Mouse (Mus musculus) CD4-positive helper T cell, adult 2 months (primary cell): ENCODE results near the gene Bglap2.
"Not testable (repeated sequence)": the region's sequence is repeated elsewhere in the genome, so short reads cannot be mapped to it uniquely, and the experiment has no call there.

ENCODE experiments used
- DNase-seq: peaks from one replicate; pipeline ENCODE4 v3.0.0-alpha.2; 2012; ENCODE audit warnings: low read depth, missing footprints, low spot score

The Bglap2 gene

GRCm38 (mm10) chr3:88393776-88394375, 15.4 kb upstream of the Bglap2 start:
- no peak for DNase-seq

- no peak for DNase-seq
Observed at GRCm38 (mm10) chr3:88384364-88384763, 5.9 kb upstream of the Bglap2 start, which contains the start of gene Bglap. Gene Bglap, minus strand, starts transcription at chr3:88384464.

- not testable (repeated sequence) for DNase-seq
Observed at GRCm38 (mm10) chr3:88382383-88382782, 3.9 kb upstream of the Bglap2 start.

DNA sequence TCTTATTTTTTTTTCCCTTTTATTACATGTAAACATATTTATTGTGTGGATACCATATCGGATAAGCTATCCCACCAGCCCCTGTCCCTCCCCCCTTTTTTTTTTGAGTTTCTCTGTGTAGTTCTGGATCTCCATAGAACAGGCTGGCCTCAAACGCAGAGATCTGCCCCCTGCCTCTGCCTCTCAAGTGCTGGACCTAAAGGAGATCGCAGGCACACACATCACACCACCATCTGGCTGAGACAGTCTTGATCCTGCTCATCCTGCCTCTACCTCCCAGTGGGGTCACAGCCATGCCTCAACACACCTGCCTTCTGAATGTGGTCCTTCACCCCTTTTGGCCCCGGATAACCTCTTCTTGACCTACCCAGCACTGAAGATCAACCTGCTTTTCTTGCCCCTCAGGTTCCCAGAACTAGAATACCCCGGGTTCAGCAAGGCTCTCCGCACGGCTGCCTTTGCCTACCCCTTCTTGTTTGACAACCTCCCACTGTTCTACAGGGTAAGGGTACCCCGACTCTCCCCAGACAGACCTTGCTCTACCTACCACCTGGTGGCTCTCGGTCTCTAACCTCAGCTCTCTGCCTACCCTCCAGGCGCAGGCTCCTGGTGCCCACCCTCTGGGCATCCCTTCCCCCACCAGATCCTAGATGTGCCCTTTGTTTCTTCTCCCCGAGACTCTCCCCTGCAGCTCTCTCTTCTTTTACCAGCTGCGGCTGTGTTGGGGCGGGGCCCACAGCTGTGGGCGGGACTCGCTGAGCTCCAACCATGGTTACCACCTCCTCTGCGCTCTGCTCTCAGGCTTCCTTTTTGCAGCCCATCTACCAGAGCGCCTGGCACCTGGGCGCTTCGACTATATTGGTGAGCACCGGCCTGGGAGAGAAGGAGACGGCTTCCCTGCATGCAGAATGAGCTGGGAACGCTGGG, 3.2 kb upstream of the Bglap2 start:
- DNase-seq: peak; percentile 72

- not testable (repeated sequence) for DNase-seq
Observed at GRCm38 (mm10) chr3:88376644-88377043, 1.9 kb downstream of the Bglap2 start.

GRCm38 (mm10) chr3:88375750-88376626, 2.5 kb downstream of the Bglap2 start:
- peak; percentile 61 for DNase-seq

- not testable (repeated sequence) for DNase-seq
Observed at GRCm38 (mm10) chr3:88372643-88373042, 5.9 kb downstream of the Bglap2 start, which contains the start of gene Bglap3. Gene Bglap3, minus strand, starts transcription at chr3:88372743.

- not testable (repeated sequence) for DNase-seq
Observed at GRCm38 (mm10) chr3:88368511-88368910, 10.0 kb downstream of the Bglap2 start.

- DNase-seq: not testable (repeated sequence)
Observed at GRCm38 (mm10) chr3:88367517-88367916, 11.0 kb downstream of the Bglap2 start.

- peak; percentile 52 for DNase-seq
Observed at GRCm38 (mm10) chr3:88366830-88367428, 11.6 kb downstream of the Bglap2 start.

DNA sequence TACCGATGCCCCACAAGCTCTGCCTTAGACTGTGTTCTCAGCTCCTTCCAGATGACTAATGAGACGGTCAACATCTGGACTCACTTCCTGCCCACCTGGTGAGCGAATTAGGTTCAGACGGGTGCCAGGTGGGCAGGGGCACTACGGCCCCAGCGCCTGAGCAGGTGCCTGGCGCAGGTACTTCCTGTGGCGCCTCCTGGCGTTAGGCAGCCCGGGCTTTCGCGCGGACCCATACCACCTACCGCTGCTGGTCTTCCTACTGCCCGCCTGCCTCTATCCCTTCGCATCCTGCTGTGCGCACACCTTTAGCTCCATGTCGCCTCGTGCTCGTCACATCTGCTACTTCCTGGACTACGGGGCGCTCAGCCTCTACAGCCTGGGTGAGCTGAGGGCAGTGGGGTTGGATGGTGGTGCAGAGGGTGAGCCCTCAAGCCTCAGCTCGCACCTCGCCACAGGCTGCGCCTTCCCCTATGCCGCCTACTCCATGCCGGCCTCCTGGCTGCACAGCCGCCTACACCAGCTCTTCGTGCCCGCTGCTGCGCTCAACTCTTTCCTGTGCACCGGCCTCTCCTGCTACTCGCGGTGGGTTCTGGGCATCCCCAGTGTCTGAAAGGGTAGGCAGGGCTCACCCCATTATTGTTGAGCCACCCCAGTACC, 12.7 kb downstream of the Bglap2 start:
- DNase-seq: no peak

DNA sequence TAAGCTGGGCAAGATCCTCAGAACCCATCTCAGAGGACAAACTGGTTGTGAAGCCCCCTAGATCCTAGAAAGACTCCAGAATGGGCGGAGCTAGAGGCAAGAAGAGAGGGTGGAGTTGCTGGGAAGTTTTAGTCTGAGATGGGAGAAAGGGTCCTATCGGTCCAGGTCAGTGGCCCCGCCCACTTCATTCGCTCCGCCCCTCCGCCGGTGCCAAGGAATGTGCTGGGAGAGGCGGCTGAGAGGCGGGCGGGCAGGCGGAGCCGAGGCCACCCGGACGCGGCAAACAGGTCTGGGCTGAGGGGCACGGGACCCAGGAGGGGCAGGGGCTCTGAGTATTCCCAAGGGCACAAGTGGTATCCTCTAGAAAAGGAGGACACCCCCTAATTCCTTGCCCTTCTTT, 14.2 kb downstream of the Bglap2 start, which contains the start of gene Paqr6:
TSS of gene Paqr6 (plus strand) at position 248 of the 400 bp plus-strand sequence.
- DNase-seq: no peak

DNA sequence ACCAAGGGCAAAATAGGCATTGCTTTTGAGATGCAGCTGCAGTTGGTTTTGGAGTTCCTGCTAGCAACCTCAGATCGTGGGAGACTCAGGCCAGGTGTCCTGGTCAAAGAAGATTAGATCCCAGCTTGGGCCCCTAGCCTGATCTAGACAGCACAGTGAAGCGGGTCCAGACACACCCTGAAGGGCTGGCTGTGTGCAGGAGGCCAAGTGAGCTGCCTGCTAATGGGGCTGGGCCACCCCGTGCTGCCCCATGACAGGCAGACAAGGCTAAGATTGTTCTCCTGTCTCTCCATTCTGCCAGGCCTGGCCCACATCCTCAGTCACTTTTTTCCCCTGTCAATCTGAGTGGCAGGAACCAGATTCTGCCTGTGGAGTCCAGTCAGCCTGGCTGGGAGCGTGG, 14.8 kb downstream of the Bglap2 start:
- no peak for DNase-seq

GRCm38 (mm10) chr3:88361612-88362313, 16.7 kb downstream of the Bglap2 start:
- no peak for DNase-seq

- no peak for DNase-seq
Observed at GRCm38 (mm10) chr3:88361096-88361495, 17.4 kb downstream of the Bglap2 start.

- no peak for DNase-seq
Observed at GRCm38 (mm10) chr3:88359989-88360388, 18.5 kb downstream of the Bglap2 start.

DNA sequence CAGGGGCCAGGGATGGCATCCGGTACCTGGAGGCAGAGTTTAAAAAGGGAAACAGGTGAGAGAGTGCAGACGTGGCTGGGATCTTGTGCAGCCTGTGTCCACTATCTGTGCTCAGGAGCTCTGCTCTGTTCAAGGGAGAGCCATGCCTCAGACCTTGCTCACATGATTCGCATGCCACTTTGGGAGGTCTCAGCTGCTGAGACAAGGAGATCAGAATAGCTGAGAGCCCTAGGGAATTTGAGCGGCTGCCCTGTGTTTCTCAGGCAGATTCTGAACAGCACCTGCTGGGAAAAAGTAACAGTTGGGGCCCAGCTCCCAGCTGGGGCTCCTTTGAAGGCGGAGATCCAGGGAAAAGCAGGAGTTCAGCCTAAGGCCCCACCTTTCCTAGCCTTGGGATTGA, 18.9 kb downstream of the Bglap2 start:
- no peak for DNase-seq

DNA sequence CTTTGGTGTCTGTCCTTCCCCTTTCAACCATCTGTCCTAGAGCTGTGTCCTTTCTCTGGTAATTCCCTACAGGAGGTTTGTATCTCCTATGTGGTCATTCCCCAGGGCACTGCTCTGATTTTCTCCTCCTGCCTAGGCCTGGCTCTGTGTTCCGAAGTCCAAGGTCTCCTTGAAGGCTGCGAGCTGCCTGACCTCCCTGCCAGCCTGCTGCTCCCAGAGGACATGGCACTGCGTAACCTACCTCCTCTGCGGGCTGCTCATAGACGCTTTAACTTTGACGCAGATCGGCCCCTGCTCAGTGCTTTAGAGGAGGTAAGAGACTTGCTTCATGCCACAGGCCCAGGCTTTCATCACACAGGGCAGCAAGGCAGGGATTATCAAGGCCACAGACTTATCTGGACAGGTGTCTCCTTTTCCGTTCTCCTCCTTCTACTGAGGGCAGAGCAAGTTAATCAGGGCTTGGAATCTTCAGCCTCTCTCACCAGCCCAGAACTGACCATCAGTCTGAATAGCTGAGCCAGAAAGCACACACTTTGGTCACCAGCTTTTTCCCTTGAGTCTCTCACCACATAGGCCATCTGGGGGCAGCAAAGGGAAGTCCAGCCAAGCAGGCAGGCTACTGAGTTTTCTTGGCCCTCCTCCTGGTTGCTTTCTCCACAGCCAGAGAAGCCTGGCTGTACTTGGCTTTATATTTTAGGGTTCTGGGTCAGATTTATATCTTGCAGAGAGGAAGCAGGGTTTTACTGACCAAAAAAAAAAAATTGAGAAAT, 23.9 kb downstream of the Bglap2 start:
- DNase-seq: no peak

DNA sequence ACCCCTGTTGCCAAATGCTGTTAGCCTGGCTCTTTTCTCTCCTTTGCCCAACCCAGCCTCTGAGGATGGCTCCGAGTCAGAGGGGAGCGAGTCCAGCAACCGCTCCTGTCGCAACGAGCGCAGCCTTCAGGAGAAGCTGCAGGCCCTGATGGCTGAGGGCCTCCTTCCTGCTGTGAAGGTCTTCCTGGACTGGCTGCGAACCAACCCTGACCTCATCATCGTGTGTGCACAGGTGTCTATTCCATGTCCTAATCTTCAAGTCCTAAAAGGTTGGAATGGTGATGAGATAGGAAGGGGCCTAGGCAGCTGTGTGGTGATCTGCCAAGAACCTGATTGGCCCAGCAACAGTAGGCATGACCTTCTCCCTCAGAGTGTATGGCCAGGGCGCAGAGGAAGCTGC, 25.6 kb downstream of the Bglap2 start:
- DNase-seq: no peak
